Mouse (Mus musculus) retina, postnatal 7 days (tissue): Measurements from ENCODE around the gene Ampd3.

Experiments used
- DNase-seq: peaks from one replicate; pipeline ENCODE4 v3.0.0-alpha.2; 2012; ENCODE audit warnings: low read depth, low spot score

Ampd3 gene

DNA sequence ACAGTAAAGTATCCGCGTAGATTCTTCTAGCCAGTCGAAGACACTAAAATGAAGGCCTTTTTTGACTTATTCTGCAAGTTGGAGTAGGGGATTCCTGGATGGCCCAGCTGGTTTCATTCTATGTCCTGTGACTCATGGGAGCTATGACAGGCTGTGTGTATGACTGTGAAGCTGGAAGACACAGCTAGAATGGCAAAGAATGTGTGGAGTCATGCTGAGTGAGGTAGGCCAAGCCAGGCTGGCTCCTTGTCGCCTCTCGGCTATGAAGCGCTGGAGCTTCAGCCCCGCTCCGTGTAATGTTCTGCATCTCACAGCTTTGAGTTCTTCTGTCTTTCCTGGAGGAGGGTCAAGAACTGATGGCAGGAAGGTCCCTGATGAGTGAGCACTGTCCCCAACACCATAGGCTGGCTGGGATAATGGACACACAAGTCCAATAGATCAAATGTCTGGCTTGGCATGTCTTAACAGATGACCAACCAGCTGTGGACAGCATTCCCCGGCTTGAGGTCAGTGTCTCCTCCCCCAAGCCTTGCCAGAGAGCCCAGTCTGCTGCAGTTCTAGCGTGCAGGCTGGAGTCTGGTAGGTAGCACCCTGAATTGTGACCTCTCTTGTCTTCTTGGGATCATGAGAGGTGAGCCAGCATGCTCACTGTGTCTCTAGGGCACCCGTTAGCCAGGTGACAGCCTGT, 29.9 kb downstream of the Ampd3 start:
- DNase-seq, result no peak

DNA sequence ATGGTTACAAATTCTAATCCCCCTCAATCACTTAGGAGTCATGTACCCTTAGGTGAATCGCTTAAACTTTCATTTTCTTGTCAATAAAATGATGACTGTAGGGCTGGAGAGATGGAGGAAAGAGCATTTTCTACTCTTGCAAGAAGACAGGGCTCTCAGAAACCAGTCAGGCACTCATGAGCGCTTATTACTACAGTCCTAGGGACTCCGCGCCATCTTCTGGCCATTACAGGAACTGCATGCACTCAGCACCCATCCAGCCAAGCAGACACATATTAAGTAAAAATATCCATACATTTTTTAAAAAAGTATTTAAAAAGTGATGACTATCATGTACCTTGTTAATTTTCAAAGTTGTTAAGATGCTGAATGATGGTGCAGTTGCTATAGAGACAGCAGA, 33.0 kb downstream of the Ampd3 start:
- DNase-seq, result peak; percentile 54

DNA sequence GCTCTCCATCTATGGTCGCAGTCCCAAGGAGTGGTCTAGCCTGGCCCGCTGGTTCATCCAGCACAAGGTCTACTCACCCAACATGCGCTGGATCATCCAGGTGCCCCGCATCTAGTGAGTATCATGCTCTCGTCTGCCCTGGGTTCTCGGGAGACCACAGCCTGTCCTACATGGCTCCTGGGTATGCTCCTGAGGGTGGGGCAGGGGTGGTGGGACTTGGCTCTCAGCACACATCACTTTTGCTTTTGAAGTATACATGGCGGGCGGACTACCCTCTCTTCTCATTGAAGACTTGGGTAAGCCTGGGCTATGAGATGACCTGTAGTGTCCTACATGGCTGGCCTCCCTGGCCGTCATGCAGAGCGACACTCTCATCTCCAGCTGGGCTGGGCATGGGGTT, 35.1 kb downstream of the Ampd3 start:
- DNase-seq, result no peak

GRCm38 (mm10) chr7:110804266-110804665, 36.3 kb downstream of the Ampd3 start:
- DNase-seq, result no peak

GRCm38 (mm10) chr7:110807460-110808030, 39.5 kb downstream of the Ampd3 start:
- no peak for DNase-seq

- no peak for DNase-seq
Observed at GRCm38 (mm10) chr7:110808962-110809361, 41.0 kb downstream of the Ampd3 start.

DNA sequence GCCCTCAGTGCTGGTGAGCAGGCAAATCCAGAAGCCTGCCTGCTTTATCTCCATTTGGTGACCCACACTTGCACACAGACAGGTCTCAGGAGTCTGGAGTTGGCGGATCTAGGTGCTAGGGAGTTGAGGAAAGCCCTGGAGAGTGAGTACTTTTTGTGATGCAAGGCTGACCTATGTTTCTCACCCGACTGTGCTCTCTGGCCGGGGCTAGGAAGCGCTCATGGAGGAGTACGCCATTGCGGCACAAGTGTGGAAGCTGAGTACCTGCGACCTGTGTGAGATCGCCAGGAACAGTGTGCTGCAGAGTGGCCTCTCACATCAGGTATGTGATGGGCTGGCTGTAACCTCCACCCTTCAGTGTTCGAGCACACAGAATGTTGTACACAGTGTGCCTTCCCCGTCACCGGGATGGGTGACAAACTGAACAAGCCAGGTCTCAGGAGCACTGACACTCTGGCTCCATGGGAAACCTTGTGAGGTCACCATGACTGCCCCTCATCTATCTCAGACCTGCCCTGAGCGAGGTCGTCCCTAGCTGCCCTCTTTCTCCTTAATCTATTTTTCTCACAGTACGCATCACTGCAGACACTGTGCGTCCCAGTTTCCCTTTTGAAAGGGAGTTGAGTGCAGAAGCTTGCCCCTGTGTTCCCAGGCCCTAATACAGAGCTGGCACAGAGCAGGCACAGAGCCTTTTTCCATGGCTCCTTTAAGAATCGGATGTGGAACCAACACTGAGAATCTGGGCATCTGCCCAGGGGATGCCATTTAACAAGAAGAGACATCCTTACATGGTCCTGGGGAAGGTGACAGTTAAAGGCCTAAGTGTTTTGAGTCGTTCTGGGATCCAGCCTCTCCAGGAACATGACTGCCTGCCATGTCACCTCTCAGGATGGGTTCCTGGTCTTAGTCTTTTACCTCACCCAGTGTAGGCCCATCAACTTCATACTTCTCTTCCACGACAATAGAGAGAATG, 41.9 kb downstream of the Ampd3 start:
- DNase-seq, result no peak

GRCm38 (mm10) chr7:110810995-110811394, 43.0 kb downstream of the Ampd3 start:
- DNase-seq, result no peak

- DNase-seq, result no peak
Observed at GRCm38 (mm10) chr7:110811529-110811928, 43.5 kb downstream of the Ampd3 start.

DNA sequence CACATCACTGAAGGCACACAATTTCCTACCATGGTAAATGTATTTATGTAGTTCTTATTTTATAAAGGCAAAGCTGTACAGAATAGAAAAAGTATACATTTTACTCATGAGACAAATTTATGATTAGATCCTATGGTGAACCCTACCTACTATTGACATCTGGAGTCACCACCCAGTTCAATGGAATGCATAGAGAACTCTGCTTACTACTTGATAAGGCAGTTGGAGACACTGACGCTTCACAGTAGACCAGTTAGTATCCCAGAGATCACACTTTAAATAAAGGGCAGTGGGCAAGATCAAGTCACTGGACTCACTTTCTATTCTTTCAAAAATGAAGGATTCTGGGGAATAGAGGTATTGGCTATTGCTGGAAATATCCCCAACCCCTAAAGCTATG, 46.0 kb downstream of the Ampd3 start:
- no peak for DNase-seq

GRCm38 (mm10) chr7:110816037-110816436, 48.0 kb downstream of the Ampd3 start:
- peak; percentile 44 for DNase-seq

DNA sequence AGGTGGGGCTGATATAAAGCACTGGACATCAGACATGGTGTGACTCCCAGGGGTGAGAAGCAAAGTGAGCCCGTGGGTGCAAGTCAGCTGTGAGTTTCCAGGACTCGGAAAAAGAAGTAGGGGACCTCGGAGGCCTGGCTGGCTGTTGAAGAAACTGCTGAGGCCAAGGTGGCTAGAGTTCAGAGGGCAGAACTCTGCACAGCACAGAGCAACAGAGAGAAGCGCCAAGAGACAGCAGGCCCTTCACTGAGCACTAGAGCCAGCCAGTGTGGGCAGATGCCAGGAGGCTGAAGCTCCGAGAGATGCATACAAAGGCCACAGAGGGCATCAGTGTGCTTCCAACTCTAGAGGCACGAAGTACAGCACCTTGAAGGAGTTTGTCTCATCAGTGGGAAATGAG, 50.2 kb downstream of the Ampd3 start:
- no peak for DNase-seq

DNA sequence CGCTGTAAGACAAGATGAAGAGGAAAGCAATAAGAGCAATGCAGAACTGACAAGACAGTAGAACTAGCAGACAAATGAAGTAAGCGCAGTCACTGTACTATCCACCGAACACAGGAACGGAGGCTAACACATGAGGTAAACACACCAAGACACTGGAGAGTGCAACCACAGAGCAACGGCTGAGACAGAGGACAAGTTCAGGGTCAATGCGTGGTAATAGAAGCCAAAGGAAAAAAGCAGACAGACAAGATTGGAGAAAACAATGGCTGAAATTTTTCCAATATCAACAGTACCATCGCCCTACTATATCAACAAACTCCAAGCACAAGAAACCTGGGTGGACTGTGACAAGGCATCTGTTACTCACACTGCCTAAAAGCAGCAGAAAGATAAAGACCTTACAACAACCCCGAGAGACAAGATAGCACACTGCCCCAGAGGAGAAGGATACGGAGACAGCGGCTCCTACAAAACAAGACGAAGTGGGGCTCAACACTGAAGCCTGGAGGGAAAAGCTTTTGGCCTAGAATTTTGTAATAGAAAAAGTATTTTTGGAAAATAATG, 50.9 kb downstream of the Ampd3 start:
- no peak for DNase-seq

GRCm38 (mm10) chr7:110821068-110821467, 53.1 kb downstream of the Ampd3 start:
- no peak for DNase-seq

DNA sequence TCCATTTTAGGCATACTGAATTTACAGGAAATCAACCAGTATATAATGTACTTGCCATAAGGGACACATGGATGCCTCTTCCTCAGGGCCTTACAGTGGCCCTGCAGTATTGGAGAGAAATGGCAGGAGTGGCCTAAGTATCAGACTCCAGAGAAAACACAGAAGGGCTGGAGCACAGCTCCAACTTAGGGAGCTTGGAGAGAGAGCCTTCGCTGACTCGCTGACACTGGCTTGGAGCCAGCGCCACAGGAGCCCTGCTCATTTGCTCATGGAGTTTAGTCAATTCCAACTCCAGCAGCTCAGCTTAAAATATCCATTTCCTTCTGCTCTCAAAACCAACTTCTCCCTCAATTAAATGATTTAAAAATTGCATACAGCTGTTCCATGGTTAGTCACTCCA, 53.6 kb downstream of the Ampd3 start:
- no peak for DNase-seq

- DNase-seq, result no peak
Observed at GRCm38 (mm10) chr7:110822055-110822454, 54.0 kb downstream of the Ampd3 start.

GRCm38 (mm10) chr7:110823076-110823475, 55.1 kb downstream of the Ampd3 start:
- no peak for DNase-seq

- no peak for DNase-seq
Observed at GRCm38 (mm10) chr7:110823593-110823992, 55.6 kb downstream of the Ampd3 start.

DNA sequence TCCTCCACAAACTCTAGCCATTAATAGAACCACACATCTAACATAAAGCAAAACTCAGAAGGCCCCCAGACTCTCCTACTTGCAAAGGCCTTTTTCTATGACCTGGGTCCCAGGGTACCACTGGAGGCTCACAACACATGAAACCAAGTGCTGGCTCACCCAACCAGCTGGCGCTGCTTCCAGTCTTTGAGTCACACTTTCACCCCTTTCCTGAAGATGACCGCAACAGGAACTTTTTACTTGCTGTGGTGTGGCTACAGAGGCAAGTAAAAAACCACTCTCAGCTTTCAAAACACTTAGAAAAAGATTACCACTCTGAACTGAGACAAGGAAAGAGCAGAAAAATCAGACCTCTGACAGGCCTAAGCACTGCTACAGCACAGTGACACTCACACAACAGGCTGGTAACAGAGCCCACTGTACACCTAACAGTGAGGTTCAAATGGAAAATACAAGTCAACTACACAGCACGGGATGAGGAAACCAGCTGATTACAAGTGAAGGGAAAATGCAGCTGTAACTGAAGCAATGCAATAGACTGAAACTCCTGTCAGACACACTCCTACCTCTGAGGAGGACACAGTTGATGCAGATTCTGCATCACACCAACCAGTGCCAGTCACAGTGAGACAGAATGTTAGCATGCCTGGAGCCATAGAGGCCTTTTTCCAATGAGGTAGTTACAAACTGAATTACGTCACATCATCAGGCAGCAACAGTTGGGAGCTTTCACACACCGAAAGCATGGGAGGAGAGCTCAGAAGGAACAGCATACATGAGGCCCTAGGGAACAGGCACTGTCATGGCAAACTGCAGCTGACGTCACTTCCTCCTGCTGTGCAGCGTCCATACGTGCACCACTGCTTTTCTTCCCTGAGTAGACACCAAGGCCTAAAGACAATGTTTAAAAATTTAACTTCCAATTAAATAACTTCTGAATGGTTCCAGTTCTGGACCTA, 56.3 kb downstream of the Ampd3 start:
- DNase-seq, result no peak

- no peak for DNase-seq
Observed at GRCm38 (mm10) chr7:110833024-110833423, 65.0 kb downstream of the Ampd3 start.

DNA sequence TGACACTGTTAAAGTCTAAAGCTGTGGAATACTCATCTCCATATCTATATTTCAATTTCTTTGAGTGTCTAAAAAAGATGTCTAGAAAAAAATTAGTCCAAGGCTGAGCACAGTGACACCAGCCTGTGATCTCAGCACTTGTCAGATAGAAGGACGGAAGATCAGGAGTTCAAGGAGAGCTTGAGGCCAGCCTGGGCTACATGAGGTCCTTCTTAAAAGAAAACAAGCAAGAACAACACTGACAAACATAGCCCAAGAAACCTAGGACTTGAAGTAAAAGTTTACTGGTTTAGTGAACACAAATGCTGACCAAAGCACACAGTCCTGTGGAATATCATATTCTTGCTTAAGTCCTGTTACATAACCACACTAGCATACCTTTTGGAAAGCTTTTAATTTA, 66.0 kb downstream of the Ampd3 start:
- DNase-seq, result no peak
